Mouse (Mus musculus) neural tube, embryonic 15.5 days (tissue): ENCODE measurements around the gene Slit3. TPM values are rescaled to one million over a fixed set of nuclear protein-coding genes. Genes with fewer than 3 reads are reported as not detected.
A peak's percentile ranks its signal among the peaks of the same experiment; 100 is the strongest.

Experiments used
- ATAC-seq: fragments of 200-750 bp; cut with Nextera tagmentation; 2 replicates; pipeline ENCODE4 v1.8.0; 2017; ENCODE audit warnings: mild to moderate bottlenecking, moderate TSS enrichment, moderate library complexity; ENCODE audit not compliant: low FRiP score
- H3K27ac ChIP-seq: fragments of 300-500 bp; sonication (generic); replicated peaks from 2 replicates; pipeline ENCODE4 v1.5.1; 2015; ENCODE audit warnings: mild to moderate bottlenecking, inconsistent platforms
- H3K27me3 ChIP-seq: fragments of 300-500 bp; sonication (generic); replicated peaks from 2 replicates; pipeline ENCODE4 v1.6.1; 2015; ENCODE audit warnings: inconsistent platforms
- H3K36me3 ChIP-seq: fragments of 300-500 bp; sonication (generic); 2 replicates; pipeline ENCODE4 v1.6.1; 2015; ENCODE audit warnings: inconsistent platforms
- H3K4me1 ChIP-seq: fragments of 300-500 bp; sonication (generic); 2 replicates; pipeline ENCODE4 v1.6.1; 2015; ENCODE audit warnings: inconsistent platforms
- H3K4me2 ChIP-seq: fragments of 300-500 bp; sonication (generic); 2 replicates; pipeline ENCODE4 v1.6.1; 2015; ENCODE audit warnings: inconsistent platforms, mild to moderate bottlenecking, moderate library complexity
- H3K4me3 ChIP-seq: fragments of 300-500 bp; sonication (generic); replicated peaks from 2 replicates; pipeline ENCODE4 v1.5.1; 2015; ENCODE audit warnings: mild to moderate bottlenecking, inconsistent platforms
- H3K9ac ChIP-seq: fragments of 300-500 bp; sonication (generic); replicated peaks from 2 replicates; pipeline ENCODE4 v1.6.1; 2015; ENCODE audit warnings: mild to moderate bottlenecking, inconsistent platforms
- H3K9me3 ChIP-seq: fragments of 300-500 bp; sonication (generic); replicated peaks from 2 replicates; pipeline ENCODE4 v1.6.1; 2016; ENCODE audit warnings: inconsistent platforms
- WGBS: fragments of 180-500 bp; shearing (Covaris S2); methylation state at CpG from one replicate; pipeline ENCODE4 v1.1.7; 2015; ENCODE audit warnings: mixed read lengths; 5-methylcytosine and 5-hydroxymethylcytosine counted together
- polyA plus RNA-seq: library from polyadenylated mRNA; unstranded; fragments of >200 nt; fragmentation: Nextera tagmentation; extraction: Ambion mirVana; gene quantifications from 2 replicates; pipeline ENCODE4 v1.2.1, GENCODE M21; 2015

Gene Slit3
- polyA plus RNA-seq, 1 experiment from 2014 or later: 26.2 TPM

DNA sequence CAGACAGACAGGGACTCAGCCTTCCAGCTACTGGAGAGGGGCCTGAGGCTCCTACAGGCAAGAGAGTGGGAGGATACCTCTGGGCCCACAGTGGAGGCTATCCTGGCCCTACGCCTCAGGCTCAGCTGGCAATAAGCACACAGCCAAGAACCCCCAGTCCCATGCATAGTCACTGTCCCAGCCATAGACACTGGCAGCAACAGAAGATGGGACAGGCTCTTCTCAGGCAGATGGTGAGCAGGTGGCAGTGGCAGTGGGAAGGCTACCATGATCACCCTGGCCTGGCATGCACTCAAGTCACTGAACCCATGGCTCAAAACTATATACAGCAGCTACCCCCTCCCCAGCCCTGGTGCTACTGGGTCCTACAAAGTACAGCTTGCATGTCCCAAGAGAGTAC, 547.7 kb downstream of the Slit3 start:
- Histone ChIP-seq H3K36me3 (no peaks in the 10 kb centered on the region), H3K4me3 (no peak overlapping the region), H3K27ac (0 out of 2 replicates have a peak overlapping the region, but pooled peaks have one; percentile 5), H3K9ac (no peak overlapping the region), H3K4me2 (no peak overlapping the region), H3K4me1 (peaks cover 6% of the 10 kb centered on the region), H3K9me3 (no peaks in the 10 kb centered on the region), H3K27me3 (no peaks in the 10 kb centered on the region)
- 67% methylated on average over 1 of the region's 1 CpGs for WGBS
- ATAC-seq: peak; percentile 39; the same call in 1 of the 2 replicates

DNA sequence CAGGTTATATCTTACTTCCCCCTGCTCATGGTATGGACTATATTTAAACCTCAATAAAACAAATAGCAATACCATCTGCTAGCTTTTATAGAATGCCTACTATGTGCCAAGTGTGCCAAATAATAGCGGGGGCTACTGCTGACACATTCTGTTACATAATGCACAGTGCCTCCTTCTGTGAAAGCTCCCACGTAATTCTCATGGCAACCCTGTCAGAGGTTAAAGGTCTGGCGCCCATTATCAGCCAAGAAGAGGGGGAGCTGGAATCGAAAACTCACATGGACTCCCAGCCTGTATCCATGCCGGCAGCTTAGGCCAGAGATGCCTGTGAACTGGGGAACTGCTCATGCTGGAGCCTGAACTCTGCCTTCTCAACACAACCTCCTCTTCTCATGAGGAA, 548.5 kb downstream of the Slit3 start:
- no peaks in the 10 kb centered on the region for H3K36me3 ChIP-seq
- H3K9me3 ChIP-seq: no peaks in the 10 kb centered on the region
- no peak overlapping the region for H3K9ac ChIP-seq
- H3K27me3 ChIP-seq: no peaks in the 10 kb centered on the region
- H3K4me2 ChIP-seq: no peak overlapping the region
- no peak overlapping the region for H3K4me3 ChIP-seq
- ATAC-seq: no peak
- H3K4me1 ChIP-seq: peaks cover 6% of the 10 kb centered on the region
- no peak overlapping the region for H3K27ac ChIP-seq
- 83% methylated on average over 5 of the region's 5 CpGs for WGBS

DNA sequence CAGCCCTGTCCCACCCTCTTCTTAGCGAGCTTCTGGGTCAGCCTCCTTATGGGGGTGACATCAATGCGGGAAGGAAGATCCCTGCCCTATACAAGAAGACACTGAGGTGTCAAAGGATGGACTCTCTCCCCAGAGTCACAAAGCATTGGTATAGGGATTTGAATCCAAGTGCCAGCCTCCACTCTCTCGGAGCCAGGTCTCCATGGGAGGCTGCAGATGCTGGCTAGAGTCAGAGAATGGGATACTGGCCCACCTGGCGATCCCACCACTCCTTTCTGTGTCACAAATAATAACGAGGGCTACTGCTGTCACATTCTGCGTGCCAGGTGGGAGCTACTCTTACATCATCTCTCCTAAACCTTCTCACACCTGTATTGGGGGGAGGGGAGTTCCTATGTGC, 549.2 kb downstream of the Slit3 start:
- WGBS: 79% methylated on average over 6 of the region's 6 CpGs
- no peak for ATAC-seq
- Histone ChIP-seq H3K27me3 (no peaks in the 10 kb centered on the region), H3K9ac (no peak overlapping the region), H3K4me2 (no peak overlapping the region), H3K36me3 (no peaks in the 10 kb centered on the region), H3K9me3 (no peaks in the 10 kb centered on the region), H3K4me1 (peaks cover 6% of the 10 kb centered on the region), H3K27ac (no peak overlapping the region), H3K4me3 (no peak overlapping the region)

- H3K27ac ChIP-seq: no peak overlapping the region
- H3K4me3 ChIP-seq: no peak overlapping the region
- no peak overlapping the region for H3K4me2 ChIP-seq
- H3K27me3 ChIP-seq: no peaks in the 10 kb centered on the region
- H3K9ac ChIP-seq: no peak overlapping the region
- 54% methylated on average over 3 of the region's 3 CpGs for WGBS
- ATAC-seq: no peak
- no peaks in the 10 kb centered on the region for H3K36me3 ChIP-seq
- no peaks in the 10 kb centered on the region for H3K9me3 ChIP-seq
- peaks cover 6% of the 10 kb centered on the region for H3K4me1 ChIP-seq
Observed at GRCm38 (mm10) chr11:35670746-35671145, 549.7 kb downstream of the Slit3 start.

DNA sequence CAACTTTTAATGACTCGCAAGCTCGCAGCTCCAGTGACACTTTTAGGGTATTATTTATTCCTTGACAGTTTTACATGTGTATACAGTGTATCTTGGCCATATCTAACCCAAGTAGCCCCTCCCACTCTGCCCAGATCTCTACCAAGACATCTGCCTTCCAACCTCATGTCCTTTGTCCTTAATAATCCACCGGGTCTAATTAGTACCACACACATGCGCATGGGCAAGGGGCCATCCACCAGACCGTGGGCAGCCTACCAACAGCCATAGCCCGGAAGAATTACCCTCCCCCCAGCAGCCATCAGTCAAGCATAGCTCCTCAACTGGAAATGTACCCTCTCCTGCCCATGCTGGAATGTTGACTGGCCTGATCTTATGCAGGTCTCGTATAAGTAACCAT, 552.0 kb downstream of the Slit3 start:
- H3K27me3 ChIP-seq: no peaks in the 10 kb centered on the region
- WGBS: 63% methylated on average over 7 of the region's 7 CpGs
- no peak overlapping the region for H3K9ac ChIP-seq
- H3K36me3 ChIP-seq: no peaks in the 10 kb centered on the region
- no peak overlapping the region for H3K4me3 ChIP-seq
- ATAC-seq: no peak
- no peak overlapping the region for H3K27ac ChIP-seq
- H3K4me2 ChIP-seq: no peak overlapping the region
- peaks cover 6% of the 10 kb centered on the region for H3K4me1 ChIP-seq
- no peaks in the 10 kb centered on the region for H3K9me3 ChIP-seq

GRCm38 (mm10) chr11:35674242-35674641, 553.2 kb downstream of the Slit3 start:
- Histone ChIP-seq H3K27me3 (no peaks in the 10 kb centered on the region), H3K4me1 (no peaks in the 10 kb centered on the region), H3K4me2 (no peak overlapping the region), H3K27ac (no peak overlapping the region), H3K36me3 (no peaks in the 10 kb centered on the region), H3K9ac (no peak overlapping the region), H3K9me3 (no peaks in the 10 kb centered on the region), H3K4me3 (no peak overlapping the region)
- whole genome bisulfite sequencing: 80% methylated on average over 9 of the region's 9 CpGs
- ATAC-seq: no peak

GRCm38 (mm10) chr11:35676744-35677143, 555.7 kb downstream of the Slit3 start:
- Histone ChIP-seq H3K36me3 (no peaks in the 10 kb centered on the region), H3K27ac (no peak overlapping the region), H3K9me3 (no peaks in the 10 kb centered on the region), H3K9ac (no peak overlapping the region), H3K4me2 (no peak overlapping the region), H3K4me1 (no peaks in the 10 kb centered on the region), H3K27me3 (no peaks in the 10 kb centered on the region), H3K4me3 (no peak overlapping the region)
- 53% methylated on average over 4 of the region's 4 CpGs for WGBS
- no peak for ATAC-seq

GRCm38 (mm10) chr11:35679976-35680375, 559.0 kb downstream of the Slit3 start:
- H3K27me3 ChIP-seq: no peaks in the 10 kb centered on the region
- H3K4me2 ChIP-seq: no peak overlapping the region
- no peak overlapping the region for H3K27ac ChIP-seq
- H3K9me3 ChIP-seq: no peaks in the 10 kb centered on the region
- ATAC-seq: no peak
- WGBS: 89% methylated on average over 5 of the region's 5 CpGs
- no peaks in the 10 kb centered on the region for H3K36me3 ChIP-seq
- H3K4me1 ChIP-seq: no peaks in the 10 kb centered on the region
- H3K4me3 ChIP-seq: no peak overlapping the region
- no peak overlapping the region for H3K9ac ChIP-seq

DNA sequence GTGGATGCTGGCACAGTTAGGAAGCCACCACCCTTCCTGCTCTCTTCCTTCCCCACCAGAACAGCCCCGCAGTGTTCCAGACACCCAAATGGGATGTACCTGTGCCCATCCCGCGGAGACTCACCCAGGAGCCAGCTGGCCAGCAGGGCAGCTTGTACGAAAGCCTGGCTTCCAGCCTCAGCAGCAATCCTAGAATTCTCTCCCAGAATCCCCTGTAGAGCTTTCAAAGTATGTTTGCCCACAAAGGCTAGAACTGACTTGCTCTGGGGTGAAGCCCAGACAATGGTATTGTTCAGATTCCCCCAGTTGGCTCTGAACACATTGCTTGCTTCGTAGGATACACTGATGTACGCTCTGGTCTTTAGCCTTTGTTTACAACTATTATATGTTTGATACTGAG, 566.3 kb downstream of the Slit3 start:
- Histone ChIP-seq H3K4me1 (no peaks in the 10 kb centered on the region), H3K9me3 (no peaks in the 10 kb centered on the region), H3K9ac (no peak overlapping the region), H3K36me3 (peaks cover 7% of the 10 kb centered on the region; the same call in 1 of the 2 replicates), H3K4me2 (no peak overlapping the region), H3K27ac (no peak overlapping the region), H3K27me3 (no peaks in the 10 kb centered on the region), H3K4me3 (no peak overlapping the region)
- WGBS: 87% methylated on average over 6 of the region's 6 CpGs
- ATAC-seq: no peak

- H3K4me1 ChIP-seq: no peaks in the 10 kb centered on the region
- no peak overlapping the region for H3K9ac ChIP-seq
- no peaks in the 10 kb centered on the region for H3K27me3 ChIP-seq
- 61% methylated on average over 7 of the region's 7 CpGs for WGBS
- no peak overlapping the region for H3K27ac ChIP-seq
- H3K9me3 ChIP-seq: no peaks in the 10 kb centered on the region
- ATAC-seq: no peak
- H3K4me3 ChIP-seq: no peak overlapping the region
- H3K4me2 ChIP-seq: no peak overlapping the region
- H3K36me3 ChIP-seq: peaks cover 7% of the 10 kb centered on the region; the same call in 1 of the 2 replicates
Observed at GRCm38 (mm10) chr11:35690515-35691281, 569.7 kb downstream of the Slit3 start.

- H3K4me2 ChIP-seq: no peak overlapping the region
- no peak overlapping the region for H3K4me3 ChIP-seq
- H3K9ac ChIP-seq: no peak overlapping the region
- H3K27ac ChIP-seq: no peak overlapping the region
- H3K27me3 ChIP-seq: no peaks in the 10 kb centered on the region
- H3K9me3 ChIP-seq: no peaks in the 10 kb centered on the region
- H3K36me3 ChIP-seq: peaks cover 7% of the 10 kb centered on the region; the same call in 1 of the 2 replicates
- WGBS: 16% methylated on average over 5 of the region's 5 CpGs
- H3K4me1 ChIP-seq: no peaks in the 10 kb centered on the region
- ATAC-seq: peak; percentile 28; the same call in 1 of the 2 replicates
Observed at GRCm38 (mm10) chr11:35693136-35693535, 572.1 kb downstream of the Slit3 start.

GRCm38 (mm10) chr11:35693625-35694024, 572.6 kb downstream of the Slit3 start:
- no peak overlapping the region for H3K4me2 ChIP-seq
- H3K27ac ChIP-seq: no peak overlapping the region
- H3K9ac ChIP-seq: no peak overlapping the region
- WGBS: 85% methylated on average over 7 of the region's 7 CpGs
- H3K4me3 ChIP-seq: no peak overlapping the region
- H3K36me3 ChIP-seq: peaks cover 5% of the 10 kb centered on the region; the same call in 1 of the 2 replicates
- H3K4me1 ChIP-seq: no peaks in the 10 kb centered on the region
- H3K27me3 ChIP-seq: no peaks in the 10 kb centered on the region
- ATAC-seq: no peak
- H3K9me3 ChIP-seq: no peaks in the 10 kb centered on the region
